Mouse (Mus musculus) 3T3-L1 (cell line): Measurements from ENCODE around the gene Zdhhc24.
A peak's percentile ranks its signal among the peaks of the same experiment; 100 is the strongest.
"Not testable (repeated sequence)": the region's sequence is repeated elsewhere in the genome, so short reads cannot be mapped to it uniquely, and the experiment has no call there.

Experiments
- DNase-seq: peaks from one replicate; pipeline ENCODE4 v3.0.0-alpha.2; 2015; ENCODE audit warnings: low read depth, low spot score

Gene Zdhhc24

GRCm38 (mm10) chr19:4878405-4879323, at the start of gene Zdhhc24:
Gene Zdhhc24, plus strand, starts transcription at chr19:4878668.
- DNase-seq = peak; percentile 98

DNA sequence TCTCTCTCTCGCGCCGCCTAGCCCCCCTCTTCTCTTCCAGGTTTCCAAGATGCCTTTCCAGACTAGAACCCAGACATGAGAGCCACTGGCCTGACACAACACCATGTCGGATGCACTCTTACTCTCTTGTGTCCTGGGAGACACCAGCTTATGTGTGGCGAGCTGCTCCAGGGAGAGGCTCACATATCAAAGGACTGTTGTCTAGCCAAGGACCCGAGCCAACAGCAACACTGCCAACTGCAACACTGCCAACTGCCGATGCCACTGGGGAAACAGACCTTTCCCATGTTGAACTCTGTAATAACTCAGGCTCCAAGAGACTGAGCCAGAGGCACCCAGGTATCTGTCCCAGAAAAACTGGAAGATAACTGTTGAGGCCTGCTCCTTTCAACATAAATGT, 49.3 kb upstream of the Zdhhc24 start:
- DNase-seq = no peak

GRCm38 (mm10) chr19:4833977-4834376, 44.5 kb upstream of the Zdhhc24 start:
- DNase-seq = no peak

DNA sequence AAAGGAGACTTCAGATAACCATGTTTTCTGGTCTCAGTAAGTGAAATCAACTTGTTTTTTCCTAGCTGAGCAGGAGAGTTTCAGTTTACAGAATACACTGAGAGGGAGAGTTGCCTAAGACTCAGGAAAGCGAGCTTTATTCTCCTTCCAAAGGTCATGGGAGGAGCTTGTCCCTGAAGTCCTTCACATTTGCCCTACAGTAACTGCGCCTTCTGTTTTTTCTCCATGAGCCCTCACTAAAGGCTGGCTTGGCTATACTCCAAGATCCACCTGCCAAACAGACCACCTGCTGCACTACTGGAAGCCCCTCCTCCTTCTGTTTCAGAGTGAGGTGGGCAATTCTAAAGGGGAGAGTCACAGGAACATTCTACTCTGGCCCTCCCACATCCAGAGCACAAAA, 42.4 kb upstream of the Zdhhc24 start:
- no peak for DNase-seq

- DNase-seq = no peak
Measured at GRCm38 (mm10) chr19:4837049-4837448, 41.4 kb upstream of the Zdhhc24 start.

DNA sequence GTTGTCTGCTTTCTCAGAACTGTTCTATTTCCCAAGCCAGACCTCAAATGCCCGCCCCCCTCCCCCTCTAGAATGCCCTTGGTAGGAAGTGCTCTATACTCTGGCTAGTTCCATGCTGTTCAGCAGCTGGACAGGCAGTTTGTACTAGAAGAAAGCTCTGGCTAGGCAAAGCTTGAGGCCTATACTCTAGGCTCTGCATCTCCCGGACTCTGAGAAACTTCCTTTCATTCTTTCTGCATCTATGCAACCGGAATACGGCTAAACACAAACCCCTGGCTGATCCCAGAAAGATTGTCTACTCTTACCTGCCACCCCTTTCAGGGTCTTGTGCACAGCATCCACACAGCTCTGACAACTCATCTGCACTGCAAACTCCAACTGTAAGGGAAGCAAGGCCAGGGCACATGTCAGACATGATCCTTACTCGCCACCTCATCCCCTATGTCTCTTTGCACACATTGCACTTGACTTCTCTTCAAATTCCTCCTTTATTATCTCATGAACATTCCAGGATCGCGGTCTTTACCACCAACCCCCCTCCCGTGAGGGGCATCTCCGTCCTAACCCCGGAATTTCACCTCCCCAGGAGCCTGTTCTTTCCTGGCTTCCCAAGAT, 39.8 kb upstream of the Zdhhc24 start:
- DNase-seq = peak; percentile 43

DNA sequence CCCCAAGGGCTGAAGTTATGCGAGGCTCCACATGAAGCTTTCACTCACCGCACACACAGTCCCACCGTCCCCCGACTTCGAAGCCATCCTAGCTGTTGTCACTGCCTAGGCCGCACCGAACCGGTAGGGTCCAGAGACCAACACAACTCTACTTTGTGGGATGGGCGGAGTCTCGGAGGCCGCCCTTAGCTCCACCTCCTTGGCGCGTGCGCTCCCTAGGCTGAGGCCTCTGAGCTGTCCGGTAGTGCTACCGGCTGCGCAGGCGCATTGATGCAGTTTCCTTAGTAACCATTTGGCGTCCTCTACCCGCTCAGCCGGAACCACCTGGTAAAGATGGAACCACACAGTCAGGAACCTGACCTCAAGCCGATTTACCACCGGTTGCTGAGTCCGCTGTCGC, 39.3 kb upstream of the Zdhhc24 start, which contains the start of the genes Ccs and Ccdc87:
Gene Ccs, minus strand, starts transcription at position 184 of the 400 bp plus-strand sequence.
Gene Ccdc87, plus strand, starts transcription at position 218 of the 400 bp plus-strand sequence.
- DNase-seq = peak; percentile 99

DNA sequence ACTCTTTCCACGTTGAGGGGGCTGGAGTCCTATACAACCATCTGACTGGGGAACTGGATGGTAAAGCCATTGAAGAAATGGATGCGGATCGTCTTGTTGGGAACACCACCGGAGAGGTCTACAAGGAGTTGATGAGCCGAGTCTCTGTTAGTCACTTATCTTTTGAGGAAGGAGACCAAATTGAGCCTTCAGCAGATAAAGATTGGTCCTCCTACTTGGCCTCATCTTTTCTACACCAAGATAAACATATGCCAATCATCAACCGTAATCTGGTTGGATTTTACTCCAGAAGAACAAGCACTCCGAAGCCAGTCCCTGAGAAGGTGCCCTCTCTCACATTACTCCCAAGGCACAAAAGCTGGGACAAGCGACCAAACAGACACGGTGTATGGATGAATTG, 37.6 kb upstream of the Zdhhc24 start:
- no peak for DNase-seq

GRCm38 (mm10) chr19:4842611-4843010, 35.9 kb upstream of the Zdhhc24 start:
- DNase-seq = no peak

DNA sequence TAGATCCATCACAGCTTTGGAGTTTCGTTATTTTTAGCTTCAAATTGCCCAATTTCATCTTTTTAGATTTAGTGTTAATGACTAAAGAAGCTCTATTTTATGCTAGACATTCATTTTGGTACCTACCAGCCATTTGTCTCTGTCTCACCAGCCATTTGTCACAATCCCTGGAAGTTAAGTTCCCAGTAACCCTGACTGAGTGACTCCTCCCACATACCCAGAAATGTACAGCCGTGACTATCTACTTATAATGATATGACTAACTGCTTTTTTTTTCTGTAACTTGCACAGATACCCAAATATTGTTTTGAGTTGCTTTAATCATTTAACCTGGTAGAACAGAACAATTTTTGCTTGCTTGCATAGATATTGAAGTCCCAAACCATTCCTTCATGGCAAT, 32.6 kb upstream of the Zdhhc24 start:
- no peak for DNase-seq

GRCm38 (mm10) chr19:4847490-4847889, 31.0 kb upstream of the Zdhhc24 start:
- peak; percentile 65 for DNase-seq

DNA sequence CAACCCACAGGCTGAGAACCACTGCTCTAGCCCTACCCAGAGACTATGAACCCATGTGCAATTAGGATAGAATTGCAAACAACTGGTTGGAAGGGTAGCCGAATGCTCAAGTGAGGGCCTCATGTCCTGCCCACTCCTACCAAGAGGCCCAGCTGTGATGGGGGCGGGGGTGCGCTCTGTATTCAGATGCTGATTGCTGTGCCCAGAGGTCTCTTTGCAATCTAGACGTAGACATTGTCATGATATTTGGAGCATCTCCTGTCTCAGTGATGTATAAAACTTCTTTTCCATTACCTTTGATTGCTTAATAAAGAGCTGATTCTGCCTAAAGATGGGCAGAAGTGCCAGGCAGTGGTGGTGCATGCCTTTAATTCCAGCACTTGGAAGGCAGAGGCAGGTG, 28.7 kb upstream of the Zdhhc24 start:
- DNase-seq = no peak

GRCm38 (mm10) chr19:4850281-4850680, 28.2 kb upstream of the Zdhhc24 start:
- DNase-seq = no peak

DNA sequence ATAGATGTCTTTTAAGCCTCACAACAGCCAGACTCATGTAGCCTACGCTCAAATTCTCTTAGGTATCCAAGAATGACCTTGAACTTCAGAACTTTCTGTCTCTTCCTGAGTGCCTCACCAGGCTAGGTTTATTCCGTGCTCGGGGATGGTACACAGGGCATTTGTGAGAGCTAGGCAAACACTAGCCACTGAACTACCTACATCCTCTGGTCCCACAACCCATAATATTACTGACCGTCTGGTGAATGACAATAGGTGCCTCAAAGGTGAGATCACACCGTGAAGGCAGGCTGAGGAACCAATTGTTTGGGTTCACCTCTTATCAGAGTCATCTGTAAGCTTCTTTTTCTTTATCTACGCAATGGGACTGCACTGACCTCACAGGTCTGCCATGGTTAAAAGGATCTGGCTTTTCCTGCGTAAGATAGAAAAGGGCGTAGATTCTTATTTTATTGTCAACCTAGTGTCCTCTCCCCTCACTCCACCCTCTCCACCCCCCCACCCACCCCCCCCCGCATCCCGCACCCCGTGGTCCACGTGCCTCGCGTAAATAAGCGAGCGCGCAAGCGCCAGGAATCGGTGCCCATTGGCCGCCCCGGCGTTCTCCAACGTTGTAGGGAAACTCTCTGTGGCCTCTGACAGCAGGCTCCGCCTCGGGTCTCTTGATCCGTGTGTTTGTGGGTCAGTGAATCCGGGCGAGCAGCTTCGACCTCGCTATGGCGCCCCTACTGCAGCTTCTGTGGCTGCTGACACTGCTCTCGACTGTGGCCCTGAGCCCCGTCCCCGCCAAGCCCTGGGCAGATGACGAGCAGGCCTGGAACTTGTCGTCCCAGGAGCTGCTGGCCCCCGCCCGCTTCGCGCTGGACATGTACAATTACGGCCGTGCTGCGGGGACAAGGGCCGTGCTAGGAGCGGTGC, 23.7 kb upstream of the Zdhhc24 start, which contains the start of gene Ctsf:
Gene Ctsf, plus strand, starts transcription at position 579 of the 918 bp plus-strand sequence.
- no peak for DNase-seq

DNA sequence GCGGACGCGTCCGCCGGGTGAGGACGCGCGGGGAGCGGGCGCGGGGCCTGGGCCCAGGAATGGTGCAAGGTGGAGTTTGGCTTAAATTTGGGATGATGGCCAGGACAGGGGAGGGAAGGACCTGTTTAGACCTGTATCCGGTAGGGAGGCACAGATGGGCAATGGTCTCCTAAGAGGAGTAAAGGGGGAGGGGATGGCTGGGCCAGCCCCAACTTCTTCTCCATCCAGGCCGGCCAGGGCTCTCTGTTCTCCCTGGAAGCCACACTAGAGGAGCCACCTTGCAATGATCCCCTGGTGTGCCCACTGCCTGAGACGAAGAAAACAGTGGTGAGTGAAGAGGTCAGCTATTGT, 23.0 kb upstream of the Zdhhc24 start:
- DNase-seq = no peak

GRCm38 (mm10) chr19:4855951-4856350, 22.5 kb upstream of the Zdhhc24 start:
- no peak for DNase-seq

- DNase-seq = peak; percentile 59
Measured at GRCm38 (mm10) chr19:4859081-4859480, 19.4 kb upstream of the Zdhhc24 start.

DNA sequence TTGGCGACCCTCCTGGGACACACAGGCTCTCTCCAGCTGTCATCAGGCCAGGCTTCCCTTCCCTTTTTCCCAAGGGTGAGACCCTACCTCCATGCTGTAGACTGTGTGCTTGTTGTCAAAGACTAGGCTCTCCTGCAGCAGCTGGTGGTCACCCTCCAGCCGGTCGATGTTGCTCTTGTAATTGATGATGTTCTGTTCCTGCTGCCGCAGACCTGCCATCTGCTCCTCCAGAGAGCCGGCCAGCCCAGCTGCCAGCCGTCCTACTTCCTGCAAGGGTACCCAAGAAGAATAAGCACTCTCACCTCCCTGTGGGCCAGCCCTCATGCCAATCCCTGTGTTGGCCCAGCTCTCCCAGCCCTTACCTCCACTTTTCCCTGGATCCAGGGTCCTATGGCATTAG, 15.4 kb upstream of the Zdhhc24 start:
- no peak for DNase-seq

- no peak for DNase-seq
Measured at GRCm38 (mm10) chr19:4865147-4865546, 13.3 kb upstream of the Zdhhc24 start.

GRCm38 (mm10) chr19:4874613-4875012, 3.9 kb upstream of the Zdhhc24 start:
- not testable (repeated sequence) for DNase-seq

GRCm38 (mm10) chr19:4876241-4876640, 2.2 kb upstream of the Zdhhc24 start:
- DNase-seq = no peak

DNA sequence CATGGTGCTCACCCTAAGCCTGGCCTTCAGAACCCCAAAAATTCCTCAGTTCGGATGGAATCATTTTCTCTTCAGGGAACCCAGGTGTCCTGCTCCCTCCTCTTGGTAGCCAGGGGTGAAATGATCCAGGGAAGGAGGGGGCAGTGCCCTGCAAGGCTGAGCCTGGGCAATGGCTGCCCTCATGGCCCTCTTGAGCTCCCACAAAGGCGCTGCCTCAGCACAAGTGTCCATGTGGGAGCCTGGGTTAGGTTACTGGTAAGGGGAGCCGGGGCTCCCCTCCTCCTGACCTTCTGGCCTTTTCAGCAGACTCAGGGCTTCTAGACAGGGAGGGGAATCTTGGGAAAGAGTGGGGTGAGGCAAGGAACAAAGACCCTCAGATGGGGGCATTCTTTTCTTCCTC, 1.7 kb upstream of the Zdhhc24 start:
- DNase-seq = no peak
